Comparison of ENCODE assay signal across 16 mouse cellular contexts in the genomic region with DNA sequence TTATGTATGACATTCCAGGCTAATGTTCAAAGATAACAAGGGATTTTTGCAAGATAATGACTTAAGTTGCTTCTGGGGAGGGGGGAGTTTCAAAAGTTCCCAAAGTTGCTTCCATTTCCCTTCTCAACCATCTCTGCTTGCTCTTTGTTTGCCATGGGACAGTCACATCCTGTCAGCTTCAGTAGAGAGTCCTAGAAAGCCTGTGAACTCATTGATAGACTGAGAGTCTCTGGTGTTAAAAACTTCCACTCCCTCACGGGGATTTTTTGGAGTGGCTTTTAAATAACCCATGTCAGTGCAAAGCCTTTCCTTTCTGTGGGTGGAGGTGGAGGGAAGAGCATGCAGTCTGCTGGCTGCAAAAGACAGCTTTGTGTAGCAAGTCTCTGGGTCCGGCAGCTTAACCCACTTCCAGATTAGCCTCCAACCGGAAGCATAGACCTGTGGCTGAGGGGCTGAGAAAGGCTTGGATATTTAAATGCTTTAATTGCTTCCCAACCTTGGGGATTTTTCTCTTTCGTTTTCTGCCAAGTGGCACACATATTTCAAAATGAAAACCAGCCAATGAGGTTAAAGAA. TPM values are rescaled to one million over a fixed set of nuclear protein-coding genes. Genes with fewer than 3 reads are reported as not detected.
A peak's percentile ranks its signal among the peaks of the same experiment; 100 is the strongest.
DNase-seq lines count a peak whose midpoint lies in the region; TF ChIP-seq lines count a peak whose summit lies in the region.
"Had no signal": no experiment of that assay in that cellular context is flagged by ENCODE, and none has a peak within 500 bp of the region (broad histone marks: within the 10 kb centered on the region; RNA-seq: fewer than 3 reads in every experiment).

No protein-coding gene starts in this region.

- no peak for DNase-seq in heart, adult 2 months
- no peak for DNase-seq in heart, adult 18-20 months
- DNase-seq in kidney, postnatal 10 days = peak; percentile 31
- DNase-seq in kidney, adult 11 months = no peak
- peak; percentile 30 for DNase-seq in Muller cell, postnatal 12 days (ENCODE audit: inconsistent ontology term)
- no peak for DNase-seq in right cerebral cortex, postnatal 14 days
- DNase-seq: B cell, adult 2 months; cerebellum, adult 18-20 months; kidney, adult 8-10 months had no signal

- no peak overlapping the region for H3K4me3 ChIP-seq in heart, adult 2 months
- peak overlapping the region; percentile 69 for H3K4me3 ChIP-seq in megakaryocyte, embryonic 14.5 days (replicated peaks)
- H3K4me3 ChIP-seq: embryonic facial prominence, embryonic 15.5 days; forebrain, embryonic 12.5 days; hindbrain, embryonic 12.5 days; neural tube, embryonic 13.5 days had no signal

- no peaks in the 10 kb centered on the region for H3K27me3 ChIP-seq in heart, adult 2 months (ENCODE audit: control insufficient read depth, insufficient read depth, low read length)
- no peaks in the 10 kb centered on the region for H3K27me3 ChIP-seq in megakaryocyte, embryonic 14.5 days (replicated peaks)
- H3K27me3 ChIP-seq: embryonic facial prominence, embryonic 15.5 days; neural tube, embryonic 13.5 days had no signal

- WGBS in heart, adult 2 months = 12% methylated on average over 4 of the region's 4 CpGs

- H3K36me3 ChIP-seq in heart, adult 2 months (ENCODE audit: control insufficient read depth, insufficient read depth, low read length) = peaks cover 18% of the 10 kb centered on the region
- H3K36me3 ChIP-seq in megakaryocyte, embryonic 14.5 days (replicated peaks; ENCODE audit: low read length) = no peaks in the 10 kb centered on the region
- H3K36me3 ChIP-seq: embryonic facial prominence, embryonic 15.5 days; forebrain, embryonic 12.5 days; hindbrain, embryonic 12.5 days; neural tube, embryonic 13.5 days had no signal

- peaks cover 27% of the 10 kb centered on the region for H3K4me1 ChIP-seq in heart, adult 2 months (ENCODE audit: control insufficient read depth, insufficient read depth, low read length)
- H3K4me1 ChIP-seq in megakaryocyte, embryonic 14.5 days = peaks cover 75% of the 10 kb centered on the region
- H3K4me1 ChIP-seq: forebrain, embryonic 12.5 days had no signal

- intact Hi-C loops in heart, adult 2 months (cut with DNase I) = loop anchor here (2.0 kb wide), 1 partner anchor 26 kb away; the partner anchor contains the start of gene Slco3a1

- H3K27ac ChIP-seq in heart, adult 2 months = peak overlapping the region; percentile 34; the same call in 1 of the 2 replicates
- H3K27ac ChIP-seq: embryonic facial prominence, embryonic 15.5 days; forebrain, embryonic 12.5 days; hindbrain, embryonic 12.5 days; liver, embryonic 14.5 days; macrophage; neural tube, embryonic 13.5 days had no signal

- TF ChIP-seq CTCF in heart, adult 2 months (IDR thresholded peaks at IDR 0.05) = no peak

- H3K9ac ChIP-seq in heart, adult 2 months (ENCODE audit: low read depth, low read length) = no peak overlapping the region
- H3K9ac ChIP-seq: embryonic facial prominence, embryonic 15.5 days; forebrain, embryonic 12.5 days; hindbrain, embryonic 12.5 days; liver, embryonic 14.5 days; neural tube, embryonic 13.5 days had no signal

- no peak for TF ChIP-seq POLR2A in heart, adult 2 months (IDR thresholded peaks at IDR 0.05; ENCODE audit: insufficient read depth, low read depth, low read length)

- H3K9me3 ChIP-seq in megakaryocyte, embryonic 14.5 days = no peaks in the 10 kb centered on the region
- H3K9me3 ChIP-seq: embryonic facial prominence, embryonic 15.5 days; forebrain, embryonic 12.5 days; hindbrain, embryonic 12.5 days; neural tube, embryonic 13.5 days had no signal

- H3K79me2 ChIP-seq in heart, adult 2 months (replicated peaks; ENCODE audit: control insufficient read depth, insufficient read depth, low read length) = no peaks in the 10 kb centered on the region; the same call in none of the 2 replicates

- TF ChIP-seq EP300 in heart, adult 2 months (IDR thresholded peaks at IDR 0.05; ENCODE audit: insufficient read depth, low read depth, low read length) = no peak

RNA-seq across cellular contexts. Expression of gene Slco3a1, which starts 25.3 kb away (rescaled TPM):
- 100 to 1,000 TPM; 124 to 146 TPM for total RNA-seq in heart, adult 2 months (2021)
- polyA plus RNA-seq in heart, adult 2 months (2012; rRNA removed) = 93.1 and 138 TPM in 2 replicates
- 100 to 1,000 TPM; 106 to 115 TPM for total RNA-seq in heart, adult 18-20 months (2021)
- 9.0 and 9.4 TPM in 2 replicates for polyA plus RNA-seq in megakaryocyte, embryonic 14.5 days (2012; ENCODE audit: insufficient read depth, low replicate concordance)

Comparison
In these comparisons a context has a peak if more than half of its experiments do, and no peak if none do; other contexts are left out.
1. DNase-seq: peak in kidney, postnatal 10 days (single experiment) and Muller cell, postnatal 12 days (single experiment); none in heart, adult 2 months (0 of 2), heart, adult 18-20 months (0 of 2), kidney, adult 11 months (single experiment) and right cerebral cortex, postnatal 14 days (single experiment).